Mouse (Mus musculus): ENCODE measurements at regions not wholly inside any gene's neighbourhood (a gene's known extent, or its start where the extent isn't known, plus 50 kb on each side); places are given as distances from the start of the nearest gene placed in this dataset.

DNA sequence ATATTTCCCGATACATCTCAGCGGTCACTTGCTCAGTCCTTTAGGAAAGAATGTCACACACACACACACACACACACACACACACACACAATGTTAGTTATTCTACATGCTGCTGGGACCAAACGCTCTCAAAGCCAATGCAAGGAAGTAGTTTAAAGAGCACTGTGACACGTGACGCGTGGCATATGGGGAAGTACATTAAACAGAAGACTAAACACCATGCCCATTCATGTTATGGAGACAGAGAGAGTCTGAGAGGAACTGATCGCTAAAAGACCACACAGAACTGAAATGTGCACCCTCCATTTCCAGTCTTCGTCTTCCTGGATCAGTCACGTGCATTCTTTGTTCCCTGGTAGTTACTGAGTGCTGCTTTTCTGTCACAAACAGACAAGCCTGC lies 53.6 kb upstream of the Cited2 start:
- Histone ChIP-seq H3K4me3 (ENCODE audit: low read length) (no peak overlapping the region), H3K36me3 (ENCODE audit: control insufficient read depth, insufficient read depth) (no peaks in the 10 kb centered on the region), H3K4me2 (ENCODE audit: low read depth, low read length) (no peak overlapping the region), H3K27ac (ENCODE audit: low read length) (no peak overlapping the region), H3K9ac (ENCODE audit: low read length) (no peak overlapping the region), H3K4me1 (ENCODE audit: control insufficient read depth, insufficient read depth, low read length) (no peaks in the 10 kb centered on the region), H3K9me3 (replicated peaks; ENCODE audit: control insufficient read depth, low read length) (no peaks in the 10 kb centered on the region), H3K27me3 (ENCODE audit: control insufficient read depth, insufficient read depth, low read length) (no peaks in the 10 kb centered on the region)
- WGBS: 79% methylated on average over 9 of the region's 9 CpGs
- no peak for ATAC-seq (replicated peaks; ENCODE audit: extremely low read depth, insufficient read depth, low FRiP score)
